Mouse (Mus musculus) heart, embryonic 12.5 days (tissue): ENCODE measurements at regions not wholly inside any gene's neighbourhood (a gene's known extent, or its start where the extent isn't known, plus 50 kb on each side); places are given as distances from the start of the nearest gene placed in this dataset.

Experiments
- ATAC-seq: fragments of 200-750 bp; cut with Nextera tagmentation; 2 replicates; pipeline ENCODE4 v1.8.0; 2017; ENCODE audit warnings: moderate TSS enrichment, moderate library complexity; ENCODE audit not compliant: insufficient number of reproducible peaks, low FRiP score
- H3K27ac ChIP-seq: fragments of 300-500 bp; sonication (generic); 2 replicates; pipeline ENCODE4 v1.5.1; 2016; ENCODE audit warnings: mild to moderate bottlenecking, moderate library complexity; ENCODE audit not compliant: poor library complexity, severe bottlenecking
- H3K27me3 ChIP-seq: fragments of 300-500 bp; sonication (generic); replicated peaks from 2 replicates; pipeline ENCODE4 v1.6.1; 2016; ENCODE audit warnings: mild to moderate bottlenecking, moderate library complexity
- H3K36me3 ChIP-seq: fragments of 300-500 bp; sonication (generic); 2 replicates; pipeline ENCODE4 v1.6.1; 2016; ENCODE audit warnings: mild to moderate bottlenecking, moderate library complexity
- H3K4me1 ChIP-seq: fragments of 300-500 bp; sonication (generic); replicated peaks from 2 replicates; pipeline ENCODE4 v1.6.1; 2016; ENCODE audit warnings: mild to moderate bottlenecking
- H3K4me2 ChIP-seq: fragments of 300-500 bp; sonication (generic); 2 replicates; pipeline ENCODE4 v1.6.1; 2016; ENCODE audit warnings: mild to moderate bottlenecking, moderate library complexity
- H3K4me3 ChIP-seq: fragments of 300-500 bp; sonication (generic); 2 replicates; pipeline ENCODE4 v1.5.1; 2016; ENCODE audit warnings: mild to moderate bottlenecking
- H3K9ac ChIP-seq: fragments of 300-500 bp; sonication (generic); 2 replicates; pipeline ENCODE4 v1.6.1; 2016; ENCODE audit warnings: mild to moderate bottlenecking, moderate library complexity
- H3K9me3 ChIP-seq: fragments of 300-500 bp; sonication (generic); replicated peaks from 2 replicates; pipeline ENCODE4 v1.6.1; 2016; ENCODE audit warnings: mild to moderate bottlenecking, moderate library complexity
- WGBS: fragments of 180-500 bp; shearing (Covaris S2); methylation state at CpG from one replicate; pipeline ENCODE4 v1.1.7; 2016; 5-methylcytosine and 5-hydroxymethylcytosine counted together

GRCm38 (mm10) chr2:147989616-147990015, 57.2 kb downstream of the Foxa2 start:
- no peak for ATAC-seq
- H3K27ac ChIP-seq, result no peak overlapping the region

GRCm38 (mm10) chr2:147988586-147988985, 58.2 kb downstream of the Foxa2 start:
- Histone ChIP-seq H3K36me3 (no peaks in the 10 kb centered on the region), H3K4me3 (no peak overlapping the region), H3K27ac (no peak overlapping the region), H3K4me2 (no peak overlapping the region), H3K4me1 (no peaks in the 10 kb centered on the region), H3K9me3 (no peaks in the 10 kb centered on the region), H3K27me3 (no peaks in the 10 kb centered on the region), H3K9ac (no peak overlapping the region)
- ATAC-seq, result no peak

More at GRCm38 (mm10) chr2:147989616-147990015, 57.2 kb downstream of the Foxa2 start:
- H3K9ac ChIP-seq, result no peak overlapping the region
- WGBS, result 57% methylated on average over 1 of the region's 1 CpGs
- H3K4me1 ChIP-seq, result no peaks in the 10 kb centered on the region
- no peaks in the 10 kb centered on the region for H3K27me3 ChIP-seq
- no peaks in the 10 kb centered on the region for H3K9me3 ChIP-seq
- H3K4me2 ChIP-seq, result no peak overlapping the region
- H3K36me3 ChIP-seq, result no peaks in the 10 kb centered on the region
- no peak overlapping the region for H3K4me3 ChIP-seq

GRCm38 (mm10) chr2:147985261-147985575, 61.6 kb downstream of the Foxa2 start:
- Histone ChIP-seq H3K4me2 (no peak overlapping the region), H3K27ac (no peak overlapping the region), H3K27me3 (no peaks in the 10 kb centered on the region), H3K36me3 (no peaks in the 10 kb centered on the region), H3K4me1 (no peaks in the 10 kb centered on the region), H3K4me3 (no peak overlapping the region), H3K9ac (no peak overlapping the region), H3K9me3 (no peaks in the 10 kb centered on the region)
- WGBS, result 58% methylated on average over 2 of the region's 2 CpGs
- no peak for ATAC-seq

GRCm38 (mm10) chr2:147984547-147985260, 62.1 kb downstream of the Foxa2 start:
- no peaks in the 10 kb centered on the region for H3K27me3 ChIP-seq
- no peaks in the 10 kb centered on the region for H3K9me3 ChIP-seq
- 43% methylated on average over 12 of the region's 12 CpGs for WGBS
- no peak for ATAC-seq
- no peak overlapping the region for H3K9ac ChIP-seq
- no peak overlapping the region for H3K4me3 ChIP-seq
- H3K4me2 ChIP-seq, result no peak overlapping the region
- H3K27ac ChIP-seq, result no peak overlapping the region
- no peaks in the 10 kb centered on the region for H3K36me3 ChIP-seq
- no peaks in the 10 kb centered on the region for H3K4me1 ChIP-seq

GRCm38 (mm10) chr2:147980929-147981479, 65.8 kb downstream of the Foxa2 start:
- H3K4me2 ChIP-seq, result no peak overlapping the region
- H3K27me3 ChIP-seq, result no peaks in the 10 kb centered on the region
- H3K4me1 ChIP-seq, result no peaks in the 10 kb centered on the region
- ATAC-seq, result no peak
- H3K36me3 ChIP-seq, result no peaks in the 10 kb centered on the region
- H3K9ac ChIP-seq, result no peak overlapping the region
- WGBS, result 81% methylated on average over 6 of the region's 6 CpGs
- no peak overlapping the region for H3K27ac ChIP-seq
- no peak overlapping the region for H3K4me3 ChIP-seq
- H3K9me3 ChIP-seq, result no peaks in the 10 kb centered on the region

GRCm38 (mm10) chr2:147980408-147980807, 66.4 kb downstream of the Foxa2 start:
- 83% methylated on average over 1 of the region's 1 CpGs for WGBS
- no peak overlapping the region for H3K4me3 ChIP-seq
- H3K4me2 ChIP-seq, result no peak overlapping the region
- no peaks in the 10 kb centered on the region for H3K9me3 ChIP-seq
- H3K9ac ChIP-seq, result no peak overlapping the region
- no peak overlapping the region for H3K27ac ChIP-seq
- no peaks in the 10 kb centered on the region for H3K36me3 ChIP-seq
- H3K4me1 ChIP-seq, result no peaks in the 10 kb centered on the region
- no peaks in the 10 kb centered on the region for H3K27me3 ChIP-seq
- no peak for ATAC-seq

- Histone ChIP-seq H3K4me1 (no peaks in the 10 kb centered on the region), H3K27me3 (no peaks in the 10 kb centered on the region), H3K9ac (no peak overlapping the region), H3K9me3 (no peaks in the 10 kb centered on the region), H3K27ac (no peak overlapping the region), H3K4me2 (no peak overlapping the region), H3K4me3 (no peak overlapping the region), H3K36me3 (no peaks in the 10 kb centered on the region)
- no peak for ATAC-seq
- 71% methylated on average over 4 of the region's 4 CpGs for WGBS
Measured at GRCm38 (mm10) chr2:147979660-147980364, 67.0 kb downstream of the Foxa2 start.

- no peak overlapping the region for H3K27ac ChIP-seq
- 68% methylated on average over 1 of the region's 1 CpGs for WGBS
- ATAC-seq, result no peak
Measured at GRCm38 (mm10) chr2:147979001-147979400, 67.8 kb downstream of the Foxa2 start.

GRCm38 (mm10) chr2:147974776-147975175, 72.0 kb downstream of the Foxa2 start:
- H3K4me2 ChIP-seq, result no peak overlapping the region
- ATAC-seq, result no peak
- no peaks in the 10 kb centered on the region for H3K9me3 ChIP-seq
- H3K9ac ChIP-seq, result no peak overlapping the region
- no peak overlapping the region for H3K27ac ChIP-seq
- H3K4me3 ChIP-seq, result no peak overlapping the region
- no peaks in the 10 kb centered on the region for H3K27me3 ChIP-seq
- H3K4me1 ChIP-seq, result no peaks in the 10 kb centered on the region
- WGBS, result 24% methylated on average over 2 of the region's 2 CpGs
- no peaks in the 10 kb centered on the region for H3K36me3 ChIP-seq

More at GRCm38 (mm10) chr2:147979001-147979400, 67.8 kb downstream of the Foxa2 start:
- Histone ChIP-seq H3K9ac (no peak overlapping the region), H3K4me2 (no peak overlapping the region), H3K36me3 (no peaks in the 10 kb centered on the region), H3K4me3 (no peak overlapping the region), H3K4me1 (no peaks in the 10 kb centered on the region), H3K9me3 (no peaks in the 10 kb centered on the region), H3K27me3 (no peaks in the 10 kb centered on the region)

GRCm38 (mm10) chr2:147968671-147969070, 78.1 kb downstream of the Foxa2 start:
- Histone ChIP-seq H3K36me3 (no peaks in the 10 kb centered on the region), H3K9ac (no peak overlapping the region), H3K9me3 (no peaks in the 10 kb centered on the region), H3K4me3 (no peak overlapping the region), H3K27ac (no peak overlapping the region), H3K4me2 (no peak overlapping the region), H3K4me1 (no peaks in the 10 kb centered on the region), H3K27me3 (0 out of 2 replicates have a peak, but pooled peaks cover 11% of the 10 kb centered on the region)
- WGBS, result 44% methylated on average over 10 of the region's 10 CpGs
- no peak for ATAC-seq

GRCm38 (mm10) chr2:147967829-147968529, 78.8 kb downstream of the Foxa2 start:
- Histone ChIP-seq H3K4me3 (no peak overlapping the region), H3K36me3 (no peaks in the 10 kb centered on the region), H3K27me3 (0 out of 2 replicates have a peak, but pooled peaks cover 11% of the 10 kb centered on the region), H3K27ac (no peak overlapping the region), H3K9ac (no peak overlapping the region), H3K4me2 (no peak overlapping the region), H3K4me1 (no peaks in the 10 kb centered on the region), H3K9me3 (no peaks in the 10 kb centered on the region)
- WGBS, result 61% methylated on average over 9 of the region's 9 CpGs
- ATAC-seq, result no peak
